Mouse (Mus musculus): ENCODE results near the gene Gm49318.

GRCm38 (mm10) chr9:22087034-22087618, 16.1 kb upstream of the Gm49318 start:
- TF ChIP-seq POLR2A (IDR thresholded peaks at IDR 0.05; ENCODE audit: extremely low read depth, insufficient read depth, low read length) = no peak
- no peak for TF ChIP-seq CTCF (IDR thresholded peaks at IDR 0.05; ENCODE audit: extremely low read depth, insufficient read depth, low read length)

Measured in cortical plate, adult 2 months (tissue).